Mouse (Mus musculus) small intestine, adult 2 months (tissue): ENCODE results near the gene Hrg.

Experiments used
- CTCF ChIP-seq: fragments of 200-500 bp; IDR thresholded peaks from 2 replicates; pipeline ENCODE4 v1.5.1; 2012; ENCODE audit warnings: low read depth, mild to moderate bottlenecking, control low read depth, inconsistent platforms, low read length, moderate library complexity, mixed read lengths; ENCODE audit not compliant: insufficient replicate concordance, insufficient read length; ENCODE audit errors: extremely low read depth
- POLR2A ChIP-seq: fragments of 200-500 bp; IDR thresholded peaks from 2 replicates; pipeline ENCODE4 v1.6.1; 2012; ENCODE audit warnings: low read depth, mild to moderate bottlenecking, control low read depth, inconsistent platforms, low read length, moderate library complexity

DNA sequence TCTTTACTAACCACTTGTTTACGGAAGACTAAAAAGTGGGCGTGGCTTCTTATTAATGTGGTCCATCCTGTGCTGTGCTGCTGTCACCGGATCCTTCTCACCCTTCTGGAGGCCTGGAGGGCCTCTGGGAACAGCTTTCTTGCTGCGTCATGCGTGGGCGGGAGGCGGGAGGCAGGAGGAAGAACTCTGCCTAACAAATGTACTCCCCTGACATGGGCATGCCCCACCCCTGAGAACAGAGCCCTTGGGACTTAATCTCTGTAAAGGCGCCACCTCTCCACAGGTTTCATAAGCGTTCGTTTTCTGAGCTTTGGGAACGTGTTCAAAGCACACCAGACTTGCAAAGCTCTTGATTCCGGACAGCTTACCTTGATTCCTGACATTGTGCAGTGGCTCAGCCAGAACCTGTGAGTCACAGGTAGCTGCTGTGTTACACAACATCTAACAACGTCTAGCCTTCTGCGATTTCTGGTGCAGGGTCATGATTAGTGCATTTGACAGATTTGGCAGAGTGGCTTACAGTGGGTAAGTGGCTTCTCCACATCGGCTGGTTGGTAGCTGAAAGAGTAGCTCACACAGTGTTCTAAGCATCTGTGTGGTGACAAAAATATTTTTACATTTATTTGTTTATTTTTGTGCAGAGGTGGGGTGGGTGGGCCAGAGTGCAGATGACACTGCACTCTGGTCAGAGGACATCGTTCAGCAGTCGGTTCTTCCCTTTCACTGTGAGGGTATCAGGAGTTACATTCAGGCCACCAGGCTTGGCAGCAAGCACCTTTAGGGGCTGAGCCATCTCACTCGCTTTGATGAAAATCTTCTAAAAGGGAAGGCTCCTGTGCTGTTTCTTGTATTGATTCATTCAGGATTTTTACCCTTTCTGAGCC is 30.7 kb upstream of the Hrg start:
- TF ChIP-seq POLR2A = no peak
- no peak for TF ChIP-seq CTCF
